Mouse (Mus musculus): Measurements from ENCODE around the gene Gm16485.

Gm16485 gene

GRCm38 (mm10) chr9:8971491-8971890, at the start of gene Gm16485:
Gene Gm16485, plus strand, starts transcription at chr9:8971791.
- no peak for DNase-seq (ENCODE audit: low read depth, low spot score)

GRCm38 (mm10) chr9:8927561-8927960, 44.0 kb upstream of the Gm16485 start:
- no peak for DNase-seq (ENCODE audit: low read depth, low spot score)

GRCm38 (mm10) chr9:8937753-8938152, 33.8 kb upstream of the Gm16485 start:
- no peak for DNase-seq (ENCODE audit: low read depth, low spot score)

- no peak for DNase-seq (ENCODE audit: low read depth, low spot score)
Observed at GRCm38 (mm10) chr9:8953306-8953705, 18.3 kb upstream of the Gm16485 start.

- peak; percentile 61 for DNase-seq (ENCODE audit: low read depth, low spot score)
Observed at GRCm38 (mm10) chr9:8964512-8965133, 7.0 kb upstream of the Gm16485 start.

- no peak for DNase-seq (ENCODE audit: low read depth, low spot score)
Observed at GRCm38 (mm10) chr9:8970240-8970639, 1.4 kb upstream of the Gm16485 start.

GRCm38 (mm10) chr9:8977775-8978174, 6.2 kb downstream of the Gm16485 start:
- DNase-seq (ENCODE audit: low read depth, low spot score): no peak

- DNase-seq (ENCODE audit: low read depth, low spot score): no peak
Observed at GRCm38 (mm10) chr9:8982315-8982714, 10.7 kb downstream of the Gm16485 start.

GRCm38 (mm10) chr9:8996494-8996893, 24.9 kb downstream of the Gm16485 start:
- no peak for DNase-seq (ENCODE audit: low read depth, low spot score)

- peak; percentile 45 for DNase-seq (ENCODE audit: low read depth, low spot score)
Observed at GRCm38 (mm10) chr9:9001170-9001569, 29.6 kb downstream of the Gm16485 start.

GRCm38 (mm10) chr9:9015108-9015507, 43.5 kb downstream of the Gm16485 start:
- DNase-seq (ENCODE audit: low read depth, low spot score): no peak

Measured in 3T3-L1 (cell line).